Comparison of ENCODE assay signal across 8 mouse cellular contexts in the genomic region with DNA sequence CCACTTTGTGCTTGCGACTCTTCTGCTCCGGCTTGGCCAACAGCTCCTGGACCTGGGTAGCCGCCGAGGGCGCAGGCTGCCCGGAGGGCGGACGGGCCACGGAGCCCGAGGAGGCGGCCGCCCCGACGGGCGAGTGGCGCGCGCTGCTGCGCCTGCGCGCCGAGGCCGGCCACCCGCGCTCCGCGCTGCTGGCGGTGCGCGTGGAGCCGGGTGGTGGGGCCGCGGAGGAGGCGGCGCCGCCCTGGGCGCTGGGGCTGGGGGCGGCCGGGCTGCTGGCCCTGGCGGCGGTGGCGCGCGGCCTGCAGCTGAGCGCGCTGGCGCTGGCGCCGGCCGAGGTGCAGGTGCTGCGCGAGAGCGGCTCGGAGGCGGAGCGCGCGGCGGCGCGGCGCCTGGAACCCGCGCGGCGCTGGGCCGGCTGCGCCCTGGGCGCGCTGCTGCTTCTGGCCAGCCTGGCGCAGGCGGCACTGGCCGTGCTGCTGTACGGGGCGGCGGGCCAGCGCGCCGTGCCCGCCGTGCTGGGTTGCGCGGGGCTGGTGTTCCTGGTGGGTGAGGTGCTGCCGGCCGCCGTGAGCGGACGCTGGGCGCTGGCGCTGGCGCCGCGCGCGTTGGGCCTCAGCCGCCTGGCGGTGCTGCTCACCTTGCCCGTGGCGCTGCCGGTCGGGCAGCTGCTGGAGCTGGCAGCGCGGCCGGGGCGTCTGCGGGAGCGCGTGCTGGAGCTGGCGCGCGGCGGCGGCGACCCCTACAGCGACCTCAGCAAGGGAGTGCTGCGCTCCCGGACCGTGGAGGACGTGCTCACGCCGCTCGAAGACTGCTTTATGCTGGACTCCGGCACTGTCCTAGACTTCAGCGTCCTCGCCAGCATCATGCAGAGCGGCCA. TPM values are rescaled to one million over a fixed set of nuclear protein-coding genes. Genes with fewer than 3 reads are reported as not detected.
DNase-seq lines count a peak whose midpoint lies in the region; ATAC-seq and TF ChIP-seq lines count a peak whose summit lies in the region.

No protein-coding gene starts in this region.

- peaks cover 3% of the 10 kb centered on the region; the same call in 1 of the 2 replicates for H3K36me3 ChIP-seq in forebrain, embryonic 11.5 days (ENCODE audit: control insufficient read depth, insufficient read depth, low read length)
- H3K36me3 ChIP-seq in hindbrain, embryonic 12.5 days, result peaks cover 16% of the 10 kb centered on the region
- no peaks in the 10 kb centered on the region for H3K36me3 ChIP-seq in limb, embryonic 11.5 days (ENCODE audit: control insufficient read depth, insufficient read depth, low read length)
- H3K36me3 ChIP-seq in midbrain, embryonic 15.5 days (replicated peaks), result 0 out of 2 replicates have a peak, but pooled peaks cover 3% of the 10 kb centered on the region
- H3K36me3 ChIP-seq in stomach, embryonic 14.5 days (ENCODE audit: control insufficient read depth, insufficient read depth, low read length), result peaks cover 7% of the 10 kb centered on the region; the same call in 1 of the 2 replicates

- H3K9me3 ChIP-seq in forebrain, embryonic 11.5 days (ENCODE audit: control insufficient read depth, low read length), result no peaks in the 10 kb centered on the region
- no peaks in the 10 kb centered on the region for H3K9me3 ChIP-seq in hindbrain, embryonic 12.5 days (replicated peaks)
- no peaks in the 10 kb centered on the region for H3K9me3 ChIP-seq in limb, embryonic 11.5 days (ENCODE audit: control insufficient read depth, low read length)
- H3K9me3 ChIP-seq in midbrain, embryonic 15.5 days, result no peaks in the 10 kb centered on the region
- H3K9me3 ChIP-seq in stomach, embryonic 14.5 days (ENCODE audit: control insufficient read depth, low read depth, low read length), result no peaks in the 10 kb centered on the region

- DNase-seq in heart, adult 11 months, result peak; percentile 96
- no peak for DNase-seq in heart, postnatal 25 days (ENCODE audit: low spot score)
- DNase-seq in forebrain, embryonic 11.5 days (ENCODE audit: low spot score), result peak; percentile 80
- DNase-seq in limb, embryonic 11.5 days (ENCODE audit: low spot score), result peak; percentile 62

- TF ChIP-seq CTCF in bone marrow, adult 2 months (IDR thresholded peaks at IDR 0.05; ENCODE audit: control insufficient read depth, insufficient read depth, low read length), result no peak

- peak overlapping the region; percentile 84 for H3K9ac ChIP-seq in forebrain, embryonic 11.5 days (ENCODE audit: low read length)
- H3K9ac ChIP-seq in hindbrain, embryonic 12.5 days, result peak overlapping the region; percentile 93
- H3K9ac ChIP-seq in limb, embryonic 11.5 days (ENCODE audit: low read length), result peak overlapping the region; percentile 85
- peak overlapping the region; percentile 71 for H3K9ac ChIP-seq in midbrain, embryonic 15.5 days
- peak overlapping the region; percentile 81 for H3K9ac ChIP-seq in stomach, embryonic 14.5 days (replicated peaks; ENCODE audit: low read depth, low read length)

- H3K27me3 ChIP-seq in forebrain, embryonic 11.5 days (ENCODE audit: control insufficient read depth, insufficient read depth, low read length), result no peaks in the 10 kb centered on the region
- no peaks in the 10 kb centered on the region for H3K27me3 ChIP-seq in hindbrain, embryonic 12.5 days
- H3K27me3 ChIP-seq in limb, embryonic 11.5 days (ENCODE audit: control insufficient read depth, insufficient read depth, low read length), result no peaks in the 10 kb centered on the region
- H3K27me3 ChIP-seq in midbrain, embryonic 15.5 days (replicated peaks), result no peaks in the 10 kb centered on the region
- H3K27me3 ChIP-seq in stomach, embryonic 14.5 days (ENCODE audit: control insufficient read depth, insufficient read depth, low read length), result no peaks in the 10 kb centered on the region

- intact Hi-C loops in heart, postnatal 25 days (cut with DNase I), result no loop called here

- peak overlapping the region; percentile 86 for H3K4me3 ChIP-seq in bone marrow, adult 2 months (replicated peaks; ENCODE audit: control insufficient read depth, low read depth, low read length)
- H3K4me3 ChIP-seq in forebrain, embryonic 11.5 days (ENCODE audit: low read depth, low read length), result peak overlapping the region; percentile 92
- peak overlapping the region; percentile 96 for H3K4me3 ChIP-seq in hindbrain, embryonic 12.5 days
- H3K4me3 ChIP-seq in limb, embryonic 11.5 days (ENCODE audit: low read depth, low read length), result peak overlapping the region; percentile 84
- H3K4me3 ChIP-seq in midbrain, embryonic 15.5 days, result peak overlapping the region; percentile 74
- peak overlapping the region; percentile 82 for H3K4me3 ChIP-seq in stomach, embryonic 14.5 days (ENCODE audit: low read depth, low read length)

- peak; percentile 64 for ATAC-seq in forebrain, embryonic 11.5 days (replicated peaks; ENCODE audit: low FRiP score)
- ATAC-seq in hindbrain, embryonic 12.5 days (ENCODE audit: low FRiP score), result peak; percentile 76
- peak; percentile 69 for ATAC-seq in limb, embryonic 11.5 days (ENCODE audit: insufficient number of reproducible peaks, low FRiP score, low TSS enrichment, low read depth)
- ATAC-seq in midbrain, embryonic 15.5 days (replicated peaks), result peak; percentile 84
- peak; percentile 51 for ATAC-seq in stomach, embryonic 14.5 days (ENCODE audit: insufficient number of reproducible peaks, insufficient read depth, low FRiP score, low read depth)

- 9% methylated on average over 126 of the region's 126 CpGs for WGBS in bone marrow, adult 2 months
- under 1% methylated on average over 97 of the region's 126 CpGs for WGBS in forebrain, embryonic 11.5 days
- 0% methylated on average over 60 of the region's 126 CpGs for WGBS in hindbrain, embryonic 12.5 days
- under 1% methylated on average over 87 of the region's 126 CpGs for WGBS in limb, embryonic 11.5 days
- WGBS in midbrain, embryonic 15.5 days, result under 1% methylated on average over 103 of the region's 126 CpGs
- WGBS in stomach, embryonic 14.5 days, result under 1% methylated on average over 96 of the region's 126 CpGs

- no peak for TF ChIP-seq POLR2A in bone marrow, adult 2 months (IDR thresholded peaks at IDR 0.05; ENCODE audit: borderline replicate concordance, control insufficient read depth, low read depth, low read length)

- peaks cover 7% of the 10 kb centered on the region for H3K4me1 ChIP-seq in bone marrow, adult 2 months (ENCODE audit: control insufficient read depth, insufficient read depth, low read length)
- peaks cover 4% of the 10 kb centered on the region for H3K4me1 ChIP-seq in forebrain, embryonic 11.5 days (replicated peaks; ENCODE audit: control insufficient read depth, insufficient read depth, low read length)
- peaks cover 28% of the 10 kb centered on the region for H3K4me1 ChIP-seq in hindbrain, embryonic 12.5 days
- peaks cover 8% of the 10 kb centered on the region for H3K4me1 ChIP-seq in limb, embryonic 11.5 days (ENCODE audit: control insufficient read depth, insufficient read depth, low read length)
- peaks cover 37% of the 10 kb centered on the region for H3K4me1 ChIP-seq in midbrain, embryonic 15.5 days
- peaks cover 19% of the 10 kb centered on the region for H3K4me1 ChIP-seq in stomach, embryonic 14.5 days (ENCODE audit: control insufficient read depth, insufficient read depth, low read length)

- peak overlapping the region; percentile 95 for H3K27ac ChIP-seq in bone marrow, adult 2 months (ENCODE audit: control insufficient read depth, insufficient read depth, low read depth, low read length, poor library complexity)
- peak overlapping the region; percentile 95 for H3K27ac ChIP-seq in forebrain, embryonic 11.5 days (ENCODE audit: low read depth, low read length)
- H3K27ac ChIP-seq in hindbrain, embryonic 12.5 days, result peak overlapping the region; percentile 99
- H3K27ac ChIP-seq in limb, embryonic 11.5 days (replicated peaks; ENCODE audit: low read depth, low read length), result peak overlapping the region; percentile 95
- peak overlapping the region; percentile 96 for H3K27ac ChIP-seq in midbrain, embryonic 15.5 days
- H3K27ac ChIP-seq in stomach, embryonic 14.5 days (ENCODE audit: low read length), result peak overlapping the region; percentile 99

- H3K4me2 ChIP-seq in forebrain, embryonic 11.5 days (ENCODE audit: low read depth, low read length, severe bottlenecking), result peak overlapping the region; percentile 96
- peak overlapping the region; percentile 80 for H3K4me2 ChIP-seq in hindbrain, embryonic 12.5 days (replicated peaks)
- peak overlapping the region; percentile 96 for H3K4me2 ChIP-seq in limb, embryonic 11.5 days (ENCODE audit: low read depth, severe bottlenecking)
- H3K4me2 ChIP-seq in midbrain, embryonic 15.5 days, result peak overlapping the region; percentile 87
- H3K4me2 ChIP-seq in stomach, embryonic 14.5 days (replicated peaks; ENCODE audit: low read depth, low read length), result peak overlapping the region; percentile 96

RNA-seq across cellular contexts. Expression of gene Cnnm3, which starts 0.7 kb away (rescaled TPM):
- 10 to 100 TPM; 14.7 to 15.7 TPM for total RNA-seq in heart, postnatal 25 days (2021)
- polyA plus RNA-seq in bone marrow, adult 2 months (2011; ENCODE audit: insufficient read depth, insufficient read length, low replicate concordance, missing spikeins), result 3.9 and 10.9 TPM in 2 replicates
- polyA plus RNA-seq in forebrain, embryonic 11.5 days (2014; fragmentation: Nextera tagmentation; extraction: Ambion mirVana), result 6.8 and 7.4 TPM in 2 replicates
- 4.5 and 4.6 TPM in 2 replicates for polyA plus RNA-seq in hindbrain, embryonic 12.5 days (2016; fragmentation: Nextera tagmentation; extraction: Ambion mirVana)
- polyA plus RNA-seq in limb, embryonic 11.5 days (2014; fragmentation: Nextera tagmentation; extraction: Ambion mirVana), result 4.8 and 6.0 TPM in 2 replicates
- 5.2 and 5.8 TPM in 2 replicates for polyA plus RNA-seq in midbrain, embryonic 15.5 days (2015; fragmentation: Nextera tagmentation; extraction: Ambion mirVana)
- 6.2 and 8.4 TPM in 2 replicates for polyA plus RNA-seq in stomach, embryonic 14.5 days (2014; fragmentation: Nextera tagmentation; extraction: Ambion mirVana)

RNA-seq across cellular contexts. Expression of gene Ankrd23, which starts 24.4 kb away (rescaled TPM):
- total RNA-seq in heart, postnatal 25 days (2021), result 100 to 1,000 TPM; 215 to 337 TPM
- 4.4 and 18.0 TPM in 2 replicates for polyA plus RNA-seq in bone marrow, adult 2 months (2011; ENCODE audit: insufficient read depth, insufficient read length, low replicate concordance, missing spikeins)
- 14.1 and 16.5 TPM in 2 replicates for polyA plus RNA-seq in forebrain, embryonic 11.5 days (2014; fragmentation: Nextera tagmentation; extraction: Ambion mirVana)
- 14.6 and 18.8 TPM in 2 replicates for polyA plus RNA-seq in hindbrain, embryonic 12.5 days (2016; fragmentation: Nextera tagmentation; extraction: Ambion mirVana)
- 7.3 and 8.8 TPM in 2 replicates for polyA plus RNA-seq in limb, embryonic 11.5 days (2014; fragmentation: Nextera tagmentation; extraction: Ambion mirVana)
- polyA plus RNA-seq in midbrain, embryonic 15.5 days (2015; fragmentation: Nextera tagmentation; extraction: Ambion mirVana), result 19.0 and 23.5 TPM in 2 replicates
- polyA plus RNA-seq in stomach, embryonic 14.5 days (2014; fragmentation: Nextera tagmentation; extraction: Ambion mirVana), result 16.8 and 19.4 TPM in 2 replicates

RNA-seq across cellular contexts. Expression of gene Gm42417, which starts 26.9 kb away (rescaled TPM):
- 100 to 1,000 TPM; 112 to 186 TPM for total RNA-seq in heart, postnatal 25 days (2021)
- 5.7 TPM in 1 of 2 replicates, not detected in the other for polyA plus RNA-seq in bone marrow, adult 2 months (2011; ENCODE audit: insufficient read depth, insufficient read length, low replicate concordance, missing spikeins)
- not detected in 2 replicates for polyA plus RNA-seq in forebrain, embryonic 11.5 days (2014; fragmentation: Nextera tagmentation; extraction: Ambion mirVana)
- not detected in 2 replicates for polyA plus RNA-seq in hindbrain, embryonic 12.5 days (2016; fragmentation: Nextera tagmentation; extraction: Ambion mirVana)
- polyA plus RNA-seq in limb, embryonic 11.5 days (2014; fragmentation: Nextera tagmentation; extraction: Ambion mirVana), result 0.29 and 0.79 TPM in 2 replicates
- 0.33 and 0.81 TPM in 2 replicates for polyA plus RNA-seq in midbrain, embryonic 15.5 days (2015; fragmentation: Nextera tagmentation; extraction: Ambion mirVana)
- 0.39 TPM in 1 of 2 replicates, not detected in the other for polyA plus RNA-seq in stomach, embryonic 14.5 days (2014; fragmentation: Nextera tagmentation; extraction: Ambion mirVana)

RNA-seq across cellular contexts. Expression of gene Ankrd39, which starts 34.9 kb away (rescaled TPM):
- total RNA-seq in heart, postnatal 25 days (2021), result 1 to 10 TPM; 5.6 to 8.1 TPM
- 2.2 and 3.5 TPM in 2 replicates for polyA plus RNA-seq in bone marrow, adult 2 months (2011; ENCODE audit: insufficient read depth, insufficient read length, low replicate concordance, missing spikeins)
- 18.7 and 20.8 TPM in 2 replicates for polyA plus RNA-seq in forebrain, embryonic 11.5 days (2014; fragmentation: Nextera tagmentation; extraction: Ambion mirVana)
- polyA plus RNA-seq in hindbrain, embryonic 12.5 days (2016; fragmentation: Nextera tagmentation; extraction: Ambion mirVana), result 17.8 and 18.8 TPM in 2 replicates
- polyA plus RNA-seq in limb, embryonic 11.5 days (2014; fragmentation: Nextera tagmentation; extraction: Ambion mirVana), result 16.0 and 17.4 TPM in 2 replicates
- polyA plus RNA-seq in midbrain, embryonic 15.5 days (2015; fragmentation: Nextera tagmentation; extraction: Ambion mirVana), result 31.5 and 32.5 TPM in 2 replicates
- 26.2 and 30.4 TPM in 2 replicates for polyA plus RNA-seq in stomach, embryonic 14.5 days (2014; fragmentation: Nextera tagmentation; extraction: Ambion mirVana)

RNA-seq across cellular contexts. Expression of gene Cnnm4, which starts 40.9 kb away (rescaled TPM):
- total RNA-seq in heart, postnatal 25 days (2021), result 1 to 10 TPM; 4.1 to 4.3 TPM
- polyA plus RNA-seq in bone marrow, adult 2 months (2011; ENCODE audit: insufficient read depth, insufficient read length, low replicate concordance, missing spikeins), result 2.3 and 4.2 TPM in 2 replicates
- polyA plus RNA-seq in forebrain, embryonic 11.5 days (2014; fragmentation: Nextera tagmentation; extraction: Ambion mirVana), result 14.6 and 15.0 TPM in 2 replicates
- 11.3 and 11.5 TPM in 2 replicates for polyA plus RNA-seq in hindbrain, embryonic 12.5 days (2016; fragmentation: Nextera tagmentation; extraction: Ambion mirVana)
- polyA plus RNA-seq in limb, embryonic 11.5 days (2014; fragmentation: Nextera tagmentation; extraction: Ambion mirVana), result 16.0 and 16.3 TPM in 2 replicates
- 11.0 and 11.1 TPM in 2 replicates for polyA plus RNA-seq in midbrain, embryonic 15.5 days (2015; fragmentation: Nextera tagmentation; extraction: Ambion mirVana)
- 14.1 and 14.4 TPM in 2 replicates for polyA plus RNA-seq in stomach, embryonic 14.5 days (2014; fragmentation: Nextera tagmentation; extraction: Ambion mirVana)
